Mouse (Mus musculus) liver, embryonic 12.5 days (tissue): ENCODE results near the gene Bcat1. TPM values are rescaled to one million over a fixed set of nuclear protein-coding genes. Genes with fewer than 3 reads are reported as not detected.

Experiments used
- ATAC-seq: fragments of 200-750 bp; cut with Nextera tagmentation; 2 replicates; pipeline ENCODE4 v1.8.0; 2017; ENCODE audit warnings: moderate number of reproducible peaks, mild to moderate bottlenecking, moderate library complexity
- H3K27ac ChIP-seq: fragments of 300-500 bp; sonication (generic); 2 replicates; pipeline ENCODE4 v1.5.1; 2016; ENCODE audit warnings: mild to moderate bottlenecking
- H3K27me3 ChIP-seq: fragments of 300-500 bp; sonication (generic); replicated peaks from 2 replicates; pipeline ENCODE4 v1.6.1; 2016; ENCODE audit warnings: mild to moderate bottlenecking, moderate library complexity
- H3K36me3 ChIP-seq: fragments of 300-500 bp; sonication (generic); 2 replicates; pipeline ENCODE4 v1.6.1; 2016; ENCODE audit warnings: mild to moderate bottlenecking, moderate library complexity
- H3K4me1 ChIP-seq: fragments of 300-500 bp; sonication (generic); 2 replicates; pipeline ENCODE4 v1.6.1; 2016
- H3K4me2 ChIP-seq: fragments of 300-500 bp; sonication (generic); 2 replicates; pipeline ENCODE4 v1.6.1; 2016; ENCODE audit warnings: mild to moderate bottlenecking, moderate library complexity
- H3K4me3 ChIP-seq: fragments of 300-500 bp; sonication (generic); 2 replicates; pipeline ENCODE4 v1.5.1; 2016; ENCODE audit warnings: mild to moderate bottlenecking, moderate library complexity
- H3K9ac ChIP-seq: fragments of 300-500 bp; sonication (generic); 2 replicates; pipeline ENCODE4 v1.6.1; 2016; ENCODE audit warnings: mild to moderate bottlenecking, moderate library complexity
- H3K9me3 ChIP-seq: fragments of 300-500 bp; sonication (generic); replicated peaks from 2 replicates; pipeline ENCODE4 v1.6.1; 2016; ENCODE audit warnings: mild to moderate bottlenecking, moderate library complexity
- WGBS: fragments of 180-500 bp; shearing (Covaris S2); methylation state at CpG from one replicate; pipeline ENCODE4 v1.1.7; 2016; ENCODE audit not compliant: insufficient replicate concordance; 5-methylcytosine and 5-hydroxymethylcytosine counted together
- polyA plus RNA-seq: library from polyadenylated mRNA; unstranded; fragments of >200 nt; fragmentation: Nextera tagmentation; extraction: Ambion mirVana; gene quantifications from 2 replicates; pipeline ENCODE4 v1.2.1, GENCODE M21; 2016

Gene Bcat1
- polyA plus RNA-seq, 1 experiment from 2014 or later, result 0.93 TPM

- no peak for ATAC-seq
- H3K4me1 ChIP-seq, result no peaks in the 10 kb centered on the region
- no peak overlapping the region for H3K27ac ChIP-seq
- no peaks in the 10 kb centered on the region for H3K9me3 ChIP-seq
- H3K9ac ChIP-seq, result no peak overlapping the region
- H3K4me2 ChIP-seq, result no peak overlapping the region
- H3K36me3 ChIP-seq, result no peaks in the 10 kb centered on the region
- no peak overlapping the region for H3K4me3 ChIP-seq
- WGBS, result 51% methylated on average over 7 of the region's 7 CpGs
- no peaks in the 10 kb centered on the region for H3K27me3 ChIP-seq
These were observed 88.8 kb downstream of the Bcat1 start for GRCm38 (mm10) chr6:144987216-144987615.

GRCm38 (mm10) chr6:144984221-144984620 lies 91.8 kb downstream of the Bcat1 start:
- H3K9ac ChIP-seq, result no peak overlapping the region
- H3K4me2 ChIP-seq, result no peak overlapping the region
- no peaks in the 10 kb centered on the region for H3K9me3 ChIP-seq
- 82% methylated on average over 8 of the region's 8 CpGs for WGBS
- H3K27me3 ChIP-seq, result no peaks in the 10 kb centered on the region
- H3K4me3 ChIP-seq, result no peak overlapping the region
- H3K27ac ChIP-seq, result no peak overlapping the region
- no peaks in the 10 kb centered on the region for H3K36me3 ChIP-seq
- no peaks in the 10 kb centered on the region for H3K4me1 ChIP-seq
- no peak for ATAC-seq

GRCm38 (mm10) chr6:144982093-144982492 lies 93.9 kb downstream of the Bcat1 start:
- Histone ChIP-seq H3K36me3 (no peaks in the 10 kb centered on the region), H3K9me3 (no peaks in the 10 kb centered on the region), H3K4me2 (no peak overlapping the region), H3K27me3 (no peaks in the 10 kb centered on the region), H3K9ac (no peak overlapping the region), H3K27ac (no peak overlapping the region), H3K4me1 (no peaks in the 10 kb centered on the region), H3K4me3 (no peak overlapping the region)
- no peak for ATAC-seq
- 78% methylated on average over 3 of the region's 3 CpGs for WGBS

DNA sequence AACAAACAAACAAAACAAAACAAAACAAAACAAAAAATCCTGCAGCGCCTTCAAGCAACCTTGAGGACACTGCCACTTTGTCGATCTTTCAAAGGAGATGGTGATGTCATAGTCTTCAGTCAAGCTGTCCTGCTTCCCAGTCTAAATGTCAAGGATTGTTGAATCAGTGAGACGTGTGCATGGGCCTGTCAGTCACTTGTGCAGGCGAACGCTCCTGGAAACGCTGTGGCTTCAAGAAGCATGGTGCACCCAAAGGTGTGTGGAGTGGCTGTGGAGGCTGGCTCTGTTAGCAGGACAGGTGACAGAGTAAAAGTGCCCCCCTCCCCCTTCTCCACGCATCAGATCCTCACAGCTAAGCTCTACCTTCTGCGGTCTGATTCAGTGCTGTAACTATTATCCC lies 103.6 kb downstream of the Bcat1 start:
- 62% methylated on average over 8 of the region's 8 CpGs for WGBS
- Histone ChIP-seq H3K36me3 (no peaks in the 10 kb centered on the region), H3K4me3 (no peak overlapping the region), H3K9me3 (no peaks in the 10 kb centered on the region), H3K4me1 (no peaks in the 10 kb centered on the region), H3K27me3 (no peaks in the 10 kb centered on the region), H3K4me2 (no peak overlapping the region), H3K9ac (no peak overlapping the region), H3K27ac (no peak overlapping the region)
- no peak for ATAC-seq

GRCm38 (mm10) chr6:144970900-144971299 lies 105.1 kb downstream of the Bcat1 start:
- Histone ChIP-seq H3K9me3 (no peaks in the 10 kb centered on the region), H3K4me3 (no peak overlapping the region), H3K4me1 (no peaks in the 10 kb centered on the region), H3K27ac (no peak overlapping the region), H3K9ac (no peak overlapping the region), H3K27me3 (no peaks in the 10 kb centered on the region), H3K36me3 (no peaks in the 10 kb centered on the region), H3K4me2 (no peak overlapping the region)
- no peak for ATAC-seq
- WGBS, result 55% methylated on average over 4 of the region's 4 CpGs

GRCm38 (mm10) chr6:144967536-144967935 lies 108.4 kb downstream of the Bcat1 start:
- H3K36me3 ChIP-seq, result no peaks in the 10 kb centered on the region
- H3K4me1 ChIP-seq, result no peaks in the 10 kb centered on the region
- 50% methylated on average over 6 of the region's 6 CpGs for WGBS
- H3K9ac ChIP-seq, result no peak overlapping the region
- ATAC-seq, result no peak
- H3K9me3 ChIP-seq, result no peaks in the 10 kb centered on the region
- no peak overlapping the region for H3K4me3 ChIP-seq
- no peak overlapping the region for H3K4me2 ChIP-seq
- no peaks in the 10 kb centered on the region for H3K27me3 ChIP-seq
- H3K27ac ChIP-seq, result no peak overlapping the region

GRCm38 (mm10) chr6:144964205-144964604 lies 111.8 kb downstream of the Bcat1 start:
- no peaks in the 10 kb centered on the region for H3K9me3 ChIP-seq
- no peak overlapping the region for H3K4me3 ChIP-seq
- WGBS, result 59% methylated on average over 4 of the region's 4 CpGs
- H3K27ac ChIP-seq, result no peak overlapping the region
- H3K4me2 ChIP-seq, result no peak overlapping the region
- no peaks in the 10 kb centered on the region for H3K27me3 ChIP-seq
- H3K4me1 ChIP-seq, result no peaks in the 10 kb centered on the region
- H3K9ac ChIP-seq, result no peak overlapping the region
- no peaks in the 10 kb centered on the region for H3K36me3 ChIP-seq
- no peak for ATAC-seq

DNA sequence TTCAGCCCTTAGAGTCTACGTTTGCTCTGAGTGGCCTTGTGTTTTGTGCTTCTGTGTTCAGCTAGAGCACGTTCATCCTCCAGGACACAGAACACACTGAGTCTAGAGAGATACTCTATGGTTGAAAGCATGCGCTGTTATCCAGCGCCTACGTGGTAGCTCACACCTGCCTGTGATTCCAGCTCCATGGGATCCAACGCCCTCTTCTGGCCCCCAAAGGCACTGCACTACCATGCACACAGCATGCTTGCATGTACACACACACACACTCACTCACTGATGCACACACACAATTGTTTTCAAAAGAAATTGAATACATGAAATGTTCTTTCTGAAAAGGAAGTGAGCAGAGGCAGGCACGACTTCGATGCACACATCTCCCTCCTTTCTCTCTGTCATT lies 112.8 kb downstream of the Bcat1 start:
- 73% methylated on average over 8 of the region's 8 CpGs for WGBS

GRCm38 (mm10) chr6:144962013-144962354 lies 114.0 kb downstream of the Bcat1 start:
- 59% methylated on average over 4 of the region's 4 CpGs for WGBS

More for the DNA sequence above, 112.8 kb downstream of the Bcat1 start:
- H3K4me3 ChIP-seq, result no peak overlapping the region
- H3K27ac ChIP-seq, result no peak overlapping the region
- no peaks in the 10 kb centered on the region for H3K27me3 ChIP-seq
- ATAC-seq, result no peak
- H3K36me3 ChIP-seq, result no peaks in the 10 kb centered on the region
- no peak overlapping the region for H3K4me2 ChIP-seq
- H3K4me1 ChIP-seq, result no peaks in the 10 kb centered on the region
- H3K9me3 ChIP-seq, result no peaks in the 10 kb centered on the region
- no peak overlapping the region for H3K9ac ChIP-seq

GRCm38 (mm10) chr6:144961253-144962012 lies 114.6 kb downstream of the Bcat1 start:
- Histone ChIP-seq H3K9ac (no peak overlapping the region), H3K4me2 (no peak overlapping the region), H3K4me1 (no peaks in the 10 kb centered on the region), H3K4me3 (no peak overlapping the region), H3K36me3 (no peaks in the 10 kb centered on the region), H3K27me3 (no peaks in the 10 kb centered on the region), H3K27ac (no peak overlapping the region), H3K9me3 (no peaks in the 10 kb centered on the region)
- 80% methylated on average over 25 of the region's 25 CpGs for WGBS
- ATAC-seq, result no peak

More at GRCm38 (mm10) chr6:144962013-144962354, 114.0 kb downstream of the Bcat1 start:
- Histone ChIP-seq H3K36me3 (no peaks in the 10 kb centered on the region), H3K27me3 (no peaks in the 10 kb centered on the region), H3K4me3 (no peak overlapping the region), H3K27ac (no peak overlapping the region), H3K4me2 (no peak overlapping the region), H3K9ac (no peak overlapping the region), H3K4me1 (no peaks in the 10 kb centered on the region), H3K9me3 (no peaks in the 10 kb centered on the region)
- no peak for ATAC-seq

GRCm38 (mm10) chr6:144955887-144956547 lies 120.0 kb downstream of the Bcat1 start:
- WGBS, result 71% methylated on average over 14 of the region's 14 CpGs
- no peaks in the 10 kb centered on the region for H3K27me3 ChIP-seq
- H3K9ac ChIP-seq, result no peak overlapping the region
- no peak for ATAC-seq
- no peaks in the 10 kb centered on the region for H3K4me1 ChIP-seq
- H3K9me3 ChIP-seq, result no peaks in the 10 kb centered on the region
- H3K27ac ChIP-seq, result no peak overlapping the region
- H3K36me3 ChIP-seq, result no peaks in the 10 kb centered on the region
- no peak overlapping the region for H3K4me2 ChIP-seq
- no peak overlapping the region for H3K4me3 ChIP-seq

GRCm38 (mm10) chr6:144952885-144953284 lies 123.1 kb downstream of the Bcat1 start:
- Histone ChIP-seq H3K4me2 (no peak overlapping the region), H3K27ac (no peak overlapping the region), H3K9me3 (no peaks in the 10 kb centered on the region), H3K27me3 (0 out of 2 replicates have a peak, but pooled peaks cover 4% of the 10 kb centered on the region), H3K9ac (no peak overlapping the region), H3K4me3 (no peak overlapping the region), H3K36me3 (no peaks in the 10 kb centered on the region), H3K4me1 (no peaks in the 10 kb centered on the region)
- ATAC-seq, result no peak
- WGBS, result 66% methylated on average over 6 of the region's 6 CpGs
